Mouse (Mus musculus) ES-E14 (cell line): ENCODE results near the gene 1110051M20Rik.

Experiments
- CHD2 ChIP-seq: IDR thresholded peaks from 2 replicates; pipeline ENCODE4 v1.6.1; 2014; ENCODE audit warnings: mild to moderate bottlenecking, low read depth, low read length, inconsistent platforms
- HCFC1 ChIP-seq: IDR thresholded peaks from 2 replicates; pipeline ENCODE4 v1.6.1; 2012; ENCODE audit warnings: low read length, inconsistent platforms, borderline replicate concordance; ENCODE audit not compliant: insufficient read depth
- MAFK ChIP-seq: IDR thresholded peaks from 2 replicates; pipeline ENCODE4 v1.6.1; 2014; ENCODE audit warnings: mild to moderate bottlenecking, low read depth, low read length, inconsistent platforms; ENCODE audit not compliant: insufficient read depth
- ZC3H11A ChIP-seq: IDR thresholded peaks from 2 replicates; pipeline ENCODE4 v1.6.1; 2012; ENCODE audit warnings: low read depth, mild to moderate bottlenecking, inconsistent platforms, low read length, borderline replicate concordance
- ZNF384 ChIP-seq: IDR thresholded peaks from 2 replicates; pipeline ENCODE4 v1.6.1; 2012; ENCODE audit warnings: low read depth, low read length, inconsistent platforms

DNA sequence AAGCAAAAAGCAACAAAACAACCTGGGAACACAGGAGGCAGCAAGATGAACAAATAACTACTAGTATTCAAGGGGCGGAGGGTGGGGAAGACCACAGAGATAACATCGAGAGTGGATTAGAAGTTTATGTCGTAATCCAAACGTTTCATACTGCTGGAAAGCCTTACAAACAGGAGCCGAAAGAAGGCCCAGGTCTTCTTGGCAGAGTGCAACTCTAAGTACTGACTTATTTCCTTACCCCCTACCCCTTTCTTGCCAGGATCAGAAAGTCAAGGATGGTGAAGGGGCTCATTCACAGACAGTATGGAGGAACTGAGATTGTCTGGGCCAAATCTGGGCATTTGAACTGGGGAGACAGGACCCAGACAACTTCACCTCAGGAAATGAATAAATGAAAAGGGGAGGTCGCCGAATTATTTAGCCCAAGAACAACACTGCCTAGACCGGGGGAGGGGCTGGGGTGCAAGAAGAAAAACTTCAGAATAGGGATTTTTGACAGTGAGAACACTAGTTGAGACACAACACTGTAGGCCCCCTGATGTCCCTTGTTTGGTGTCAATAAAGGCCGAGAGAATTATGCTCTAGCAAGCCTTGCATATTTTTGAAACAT, 12.1 kb upstream of the 1110051M20Rik start:
- TF ChIP-seq ZNF384, result no peak
- TF ChIP-seq HCFC1, result no peak
- no peak for TF ChIP-seq CHD2
- TF ChIP-seq MAFK, result no peak
- no peak for TF ChIP-seq ZC3H11A
